Mouse (Mus musculus): ENCODE results near the gene Ctr9. TPM values are rescaled to one million over a fixed set of nuclear protein-coding genes. Genes with fewer than 3 reads are reported as not detected.

The Ctr9 gene
- total RNA-seq (2017) = 84.5 and 90.3 TPM in 2 replicates

GRCm38 (mm10) chr7:111028281-111029045 is at the start of gene Ctr9:
Gene Ctr9, plus strand, starts transcription at chr7:111028951.
- peak; percentile 91 to 97 for ATAC-seq (replicated peaks in 1 of 2; ENCODE audit: insufficient read depth in 1 of 2, low FRiP score in 2 of 2, low TSS enrichment in 1 of 2, low read depth in 1 of 2, poor library complexity in 2 of 2, severe bottlenecking in 2 of 2)

DNA sequence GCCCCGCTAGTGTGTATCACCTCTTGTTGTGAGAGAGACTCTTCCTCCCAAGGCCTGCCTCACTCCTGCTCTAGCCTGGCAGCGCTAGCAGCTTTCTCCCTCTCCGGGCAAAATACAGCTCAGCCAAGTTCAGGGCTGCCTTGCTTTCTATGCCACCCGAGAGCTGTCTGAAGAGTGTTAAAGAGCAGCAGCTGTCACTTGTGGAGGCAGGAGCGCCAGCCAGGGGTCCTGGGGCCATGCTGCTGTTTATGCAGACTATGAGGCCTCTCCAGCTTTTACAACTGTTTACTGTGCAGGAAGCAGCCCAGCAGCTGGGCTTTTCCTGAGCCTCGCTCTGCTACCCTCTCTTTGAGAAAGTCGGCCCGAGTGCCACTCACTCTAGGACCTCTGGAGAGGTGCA is 47.7 kb upstream of the Ctr9 start:
- no peak for ATAC-seq (replicated peaks in 1 of 2; ENCODE audit: insufficient read depth in 1 of 2, low FRiP score in 2 of 2, low TSS enrichment in 1 of 2, low read depth in 1 of 2, poor library complexity in 2 of 2, severe bottlenecking in 2 of 2)

DNA sequence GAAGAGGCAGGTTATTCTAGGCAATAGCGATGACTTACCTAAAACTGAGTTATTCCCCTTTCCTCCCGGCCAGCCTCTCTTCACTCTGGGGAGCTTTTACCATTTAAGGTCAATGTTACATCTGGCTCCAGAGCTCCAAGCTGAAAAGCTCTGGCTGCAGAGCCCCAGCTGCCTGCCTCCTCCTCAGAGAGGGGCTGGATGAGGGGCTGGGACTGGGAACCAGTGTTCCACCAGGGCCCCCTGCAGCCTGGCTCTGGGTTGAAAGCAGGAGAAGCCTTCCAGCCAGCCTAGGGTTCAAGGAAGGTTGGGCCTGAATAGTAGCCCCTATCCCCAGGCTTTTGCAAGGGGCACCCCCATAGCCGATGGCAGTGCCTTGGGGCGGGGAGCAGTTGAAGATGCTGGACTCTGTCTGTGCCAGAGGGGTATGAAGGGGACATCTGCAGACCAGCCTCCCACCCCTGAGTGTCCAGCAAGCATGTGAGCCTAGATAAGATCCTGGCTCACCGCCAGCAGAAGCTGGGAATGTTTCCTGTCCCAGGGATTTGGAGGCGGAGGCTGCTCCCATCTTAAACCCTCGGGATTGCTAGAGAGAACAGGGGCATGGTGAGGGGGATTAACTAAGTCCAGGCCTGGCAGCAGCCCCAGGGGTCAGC is 46.6 kb upstream of the Ctr9 start, which contains the start of gene Mrvi1:
Gene Mrvi1 (minus strand): TSS at position 409 of the 653 bp plus-strand sequence.
- no peak for ATAC-seq (replicated peaks in 1 of 2; ENCODE audit: insufficient read depth in 1 of 2, low FRiP score in 2 of 2, low TSS enrichment in 1 of 2, low read depth in 1 of 2, poor library complexity in 2 of 2, severe bottlenecking in 2 of 2)

DNA sequence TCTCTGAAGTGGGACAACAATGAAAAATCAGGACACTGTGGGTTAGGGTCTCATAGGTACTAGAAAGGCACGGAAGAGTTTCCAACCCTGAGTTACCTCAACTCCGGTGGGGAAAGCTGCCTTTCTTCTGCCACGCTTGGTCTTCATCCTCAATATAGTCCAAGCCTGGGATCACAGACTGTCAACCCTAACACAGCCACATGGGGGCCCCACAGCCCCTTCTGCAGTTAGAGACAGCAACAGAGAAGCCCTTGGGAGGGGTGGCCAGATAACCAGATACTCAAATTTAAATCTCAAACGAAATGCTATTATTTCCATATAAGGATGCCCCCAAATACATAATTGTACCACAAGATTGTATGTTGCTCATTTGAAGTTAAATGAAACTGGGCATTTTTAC is 46.0 kb upstream of the Ctr9 start:
- peak; percentile 39 to 62; a peak in 3 of 4 replicates for ATAC-seq (replicated peaks in 1 of 2; ENCODE audit: insufficient read depth in 1 of 2, low FRiP score in 2 of 2, low TSS enrichment in 1 of 2, low read depth in 1 of 2, poor library complexity in 2 of 2, severe bottlenecking in 2 of 2)

DNA sequence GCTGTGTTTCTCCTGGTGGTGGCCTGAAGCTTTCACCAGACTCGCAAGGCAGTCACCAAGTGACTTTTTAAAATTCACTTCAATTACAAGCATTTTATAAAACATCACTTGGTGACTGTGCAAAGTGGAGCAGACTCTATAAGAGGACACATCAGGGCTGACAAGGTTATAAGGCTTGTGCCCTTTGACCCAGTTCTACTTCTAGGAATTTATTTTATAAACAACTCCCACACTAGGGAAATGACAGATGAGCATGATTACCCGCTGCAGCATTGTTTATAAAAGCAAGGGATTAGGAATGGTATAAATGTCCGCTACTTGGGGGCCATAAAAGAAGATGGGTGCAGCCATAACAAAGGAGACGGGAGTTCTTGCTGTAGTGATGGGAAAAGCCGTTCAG is 45.1 kb upstream of the Ctr9 start:
- no peak for ATAC-seq (replicated peaks in 1 of 2; ENCODE audit: insufficient read depth in 1 of 2, low FRiP score in 2 of 2, low TSS enrichment in 1 of 2, low read depth in 1 of 2, poor library complexity in 2 of 2, severe bottlenecking in 2 of 2)

DNA sequence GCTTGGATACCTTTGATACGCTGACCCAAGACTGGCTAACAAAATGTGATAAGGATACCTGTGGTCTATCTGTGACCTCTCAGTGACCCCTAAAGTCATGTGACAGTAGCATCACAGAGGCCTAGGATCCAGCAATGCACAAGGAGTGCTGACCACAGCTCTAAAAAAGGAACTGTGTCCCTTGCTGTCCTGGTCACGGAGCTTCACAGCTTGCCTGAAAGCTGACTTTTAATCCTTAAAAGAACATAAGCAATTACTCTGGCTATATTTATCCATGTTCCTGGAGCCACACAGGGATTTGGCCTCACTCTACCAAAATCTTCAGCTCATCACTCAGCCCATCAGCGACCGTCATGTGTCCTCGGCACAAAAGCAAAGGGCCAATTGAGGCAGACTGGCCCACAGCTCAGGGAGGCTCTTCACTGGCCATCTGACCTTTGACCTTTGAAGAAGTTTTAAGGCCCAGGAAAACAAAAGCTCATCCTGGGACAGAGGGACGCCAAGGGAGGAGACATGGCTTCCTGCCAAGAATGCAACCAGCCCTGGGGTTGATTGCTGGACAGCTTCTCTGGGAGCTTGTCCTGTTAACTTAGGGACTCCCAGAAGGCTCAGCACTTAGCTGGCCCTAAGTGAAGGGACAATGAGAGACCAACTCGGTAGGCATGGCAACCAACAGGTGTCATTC is 43.0 kb upstream of the Ctr9 start:
- no peak for ATAC-seq (replicated peaks in 1 of 2; ENCODE audit: insufficient read depth in 1 of 2, low FRiP score in 2 of 2, low TSS enrichment in 1 of 2, low read depth in 1 of 2, poor library complexity in 2 of 2, severe bottlenecking in 2 of 2)

DNA sequence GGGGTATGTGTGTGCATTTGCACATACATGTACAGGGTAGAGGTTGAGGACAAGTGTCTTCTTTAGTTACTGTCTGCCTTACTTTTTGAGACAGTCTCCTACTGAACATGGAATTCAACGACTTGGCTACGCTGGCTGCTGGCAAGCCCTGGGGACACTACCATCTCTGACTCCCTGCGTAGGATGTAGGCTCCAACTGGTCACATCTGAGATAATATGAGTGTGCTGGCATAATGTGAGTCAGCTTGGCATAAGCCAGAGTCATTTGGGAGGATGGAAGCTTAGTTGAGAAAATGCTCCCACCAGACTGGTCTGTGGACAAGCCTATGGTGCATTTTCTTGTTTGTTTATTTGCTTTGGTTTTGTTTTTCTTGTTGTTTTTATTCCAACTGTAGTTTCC is 40.7 kb upstream of the Ctr9 start:
- ATAC-seq (replicated peaks in 1 of 2; ENCODE audit: insufficient read depth in 1 of 2, low FRiP score in 2 of 2, low TSS enrichment in 1 of 2, low read depth in 1 of 2, poor library complexity in 2 of 2, severe bottlenecking in 2 of 2) = no peak

- ATAC-seq (replicated peaks in 1 of 2; ENCODE audit: insufficient read depth in 1 of 2, low FRiP score in 2 of 2, low TSS enrichment in 1 of 2, low read depth in 1 of 2, poor library complexity in 2 of 2, severe bottlenecking in 2 of 2) = peak; percentile 39 to 52
Observed at GRCm38 (mm10) chr7:110989286-110989879, 39.4 kb upstream of the Ctr9 start.

- ATAC-seq (replicated peaks in 1 of 2; ENCODE audit: insufficient read depth in 1 of 2, low FRiP score in 2 of 2, low TSS enrichment in 1 of 2, low read depth in 1 of 2, poor library complexity in 2 of 2, severe bottlenecking in 2 of 2) = peak; percentile 32 to 47; a peak in 3 of 4 replicates
Observed at GRCm38 (mm10) chr7:110990356-110991220, 38.2 kb upstream of the Ctr9 start.

DNA sequence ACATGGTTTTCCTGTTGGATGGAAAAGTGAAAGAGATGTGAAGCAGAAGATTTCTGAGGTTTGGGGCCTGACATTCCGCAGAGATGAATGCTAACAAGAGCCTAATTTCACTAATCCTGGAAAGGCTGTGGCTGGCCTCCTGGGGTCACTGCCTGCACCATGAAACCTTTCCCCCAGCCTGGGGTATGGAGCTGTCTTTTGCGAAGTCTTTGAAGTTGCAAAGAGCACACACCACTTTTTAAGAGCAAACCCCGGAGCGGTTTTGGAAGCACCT is 37.6 kb upstream of the Ctr9 start:
- no peak for ATAC-seq (replicated peaks in 1 of 2; ENCODE audit: insufficient read depth in 1 of 2, low FRiP score in 2 of 2, low TSS enrichment in 1 of 2, low read depth in 1 of 2, poor library complexity in 2 of 2, severe bottlenecking in 2 of 2)

GRCm38 (mm10) chr7:110998887-110999827 is 29.6 kb upstream of the Ctr9 start:
- ATAC-seq (replicated peaks in 1 of 2; ENCODE audit: insufficient read depth in 1 of 2, low FRiP score in 2 of 2, low TSS enrichment in 1 of 2, low read depth in 1 of 2, poor library complexity in 2 of 2, severe bottlenecking in 2 of 2) = peak in 1 of 2 experiments; percentile 23; a peak in 1 of 4 replicates

DNA sequence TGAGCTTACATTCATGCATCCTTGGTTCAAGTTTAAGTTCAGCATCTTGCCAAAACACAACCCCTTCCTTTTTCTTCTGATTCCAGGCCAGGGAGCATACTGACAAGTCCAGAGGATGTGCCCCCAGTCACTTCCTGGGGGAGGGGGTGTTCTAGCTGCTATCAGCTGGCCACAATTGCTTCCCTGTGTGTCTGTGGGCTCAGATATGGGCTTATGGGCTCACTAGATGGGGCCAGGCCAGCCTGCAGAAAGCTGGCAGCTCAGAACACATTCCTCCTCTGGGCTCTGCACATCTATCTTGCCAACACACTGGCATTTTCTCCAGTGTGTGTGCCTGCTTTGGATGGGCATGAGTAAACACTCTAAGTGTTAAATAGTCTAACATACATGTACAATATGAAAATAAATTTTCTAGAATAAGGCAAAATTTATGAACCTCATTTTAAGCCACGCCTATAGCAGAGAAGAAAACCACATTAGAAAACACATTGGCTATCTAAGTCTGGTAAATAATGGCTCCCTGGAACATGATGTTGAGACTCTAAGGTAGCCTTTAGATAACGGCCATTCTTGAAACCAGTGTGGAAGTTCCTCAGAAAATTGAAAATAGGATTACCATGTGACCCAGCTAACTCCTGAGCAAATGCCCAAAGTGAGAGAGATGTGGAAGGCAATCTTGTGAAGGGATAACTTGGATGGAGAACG is 24.5 kb upstream of the Ctr9 start:
- ATAC-seq (replicated peaks in 1 of 2; ENCODE audit: insufficient read depth in 1 of 2, low FRiP score in 2 of 2, low TSS enrichment in 1 of 2, low read depth in 1 of 2, poor library complexity in 2 of 2, severe bottlenecking in 2 of 2) = peak; percentile 81 to 90

GRCm38 (mm10) chr7:111014039-111014605 is 14.6 kb upstream of the Ctr9 start:
- peak; percentile 71 to 85 for ATAC-seq (replicated peaks in 1 of 2; ENCODE audit: insufficient read depth in 1 of 2, low FRiP score in 2 of 2, low TSS enrichment in 1 of 2, low read depth in 1 of 2, poor library complexity in 2 of 2, severe bottlenecking in 2 of 2)

GRCm38 (mm10) chr7:111014893-111015292 is 13.9 kb upstream of the Ctr9 start:
- peak; percentile 81 to 89 for ATAC-seq (replicated peaks in 1 of 2; ENCODE audit: insufficient read depth in 1 of 2, low FRiP score in 2 of 2, low TSS enrichment in 1 of 2, low read depth in 1 of 2, poor library complexity in 2 of 2, severe bottlenecking in 2 of 2)

DNA sequence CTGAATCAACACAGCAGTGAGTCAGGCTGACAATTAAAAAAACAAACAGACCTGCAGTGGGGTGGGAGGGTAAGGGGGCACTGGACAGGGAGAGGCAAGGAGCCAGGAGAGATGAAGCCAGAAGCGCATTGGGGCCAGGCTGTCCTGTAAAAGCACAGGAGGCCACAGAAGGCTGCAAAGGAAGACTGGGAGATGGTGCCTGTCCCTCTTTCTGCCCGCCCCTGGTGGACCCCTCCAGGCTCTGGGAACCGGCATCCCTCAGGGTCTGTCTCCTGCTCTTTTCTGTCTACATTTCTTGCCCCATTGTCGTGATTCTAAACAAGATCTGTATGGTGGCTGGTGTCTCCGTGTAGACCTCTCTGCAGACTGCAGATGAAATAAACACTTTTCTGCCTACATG is 13.0 kb upstream of the Ctr9 start:
- ATAC-seq (replicated peaks in 1 of 2; ENCODE audit: insufficient read depth in 1 of 2, low FRiP score in 2 of 2, low TSS enrichment in 1 of 2, low read depth in 1 of 2, poor library complexity in 2 of 2, severe bottlenecking in 2 of 2) = no peak
